Mouse (Mus musculus): ENCODE results near the gene Pde10a. TPM values are rescaled to one million over a fixed set of nuclear protein-coding genes. Genes with fewer than 3 reads are reported as not detected.

The Pde10a gene
- total RNA-seq, 4 experiments from 2014 or later = 42.6 to 73.9 (median 56.7) TPM

- DNase-seq (ENCODE audit: low spot score in 2 of 2) = no peak
Measured at GRCm38 (mm10) chr17:8799914-8800420, 274.8 kb downstream of the Pde10a start.

DNA sequence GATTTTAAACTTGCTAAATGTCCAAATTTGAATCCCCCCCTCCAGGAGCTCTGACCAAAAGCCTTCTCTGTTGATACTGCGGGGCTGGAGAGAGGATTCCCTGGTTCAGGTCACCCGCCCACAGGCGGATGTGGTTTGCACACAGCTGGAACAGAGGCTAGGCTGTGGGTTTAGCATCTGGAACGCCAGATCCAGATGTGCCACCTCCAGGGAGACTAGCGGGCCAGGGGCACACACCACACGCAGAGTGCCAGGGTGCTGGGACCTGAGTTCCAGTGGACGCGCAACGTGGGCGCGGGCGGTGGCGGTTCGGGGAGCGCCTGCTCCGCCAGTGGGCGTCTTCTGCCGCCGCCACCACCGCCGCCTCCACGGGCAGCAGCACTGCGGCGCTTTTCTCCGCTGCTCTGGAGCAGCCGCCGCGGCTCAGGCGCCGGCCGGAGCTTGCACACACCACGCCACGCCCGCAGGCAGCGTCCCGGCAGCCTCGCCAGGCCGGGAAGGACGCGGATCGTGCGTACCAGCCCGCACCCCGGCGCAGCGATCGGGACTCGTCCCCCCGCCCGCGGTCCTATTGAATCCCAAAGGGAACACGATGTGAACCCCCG, 275.4 kb downstream of the Pde10a start:
- DNase-seq (ENCODE audit: low spot score in 2 of 2) = peak in 1 of 2 experiments; percentile 42

GRCm38 (mm10) chr17:8801083-8801854, 276.1 kb downstream of the Pde10a start:
- peak in 1 of 2 experiments; percentile 50 for DNase-seq (ENCODE audit: low spot score in 2 of 2)

GRCm38 (mm10) chr17:8801855-8802104, 276.6 kb downstream of the Pde10a start:
- no peak for DNase-seq (ENCODE audit: low spot score in 2 of 2)

GRCm38 (mm10) chr17:8802161-8802888, 277.2 kb downstream of the Pde10a start:
- no peak for DNase-seq (ENCODE audit: low spot score in 2 of 2)

DNA sequence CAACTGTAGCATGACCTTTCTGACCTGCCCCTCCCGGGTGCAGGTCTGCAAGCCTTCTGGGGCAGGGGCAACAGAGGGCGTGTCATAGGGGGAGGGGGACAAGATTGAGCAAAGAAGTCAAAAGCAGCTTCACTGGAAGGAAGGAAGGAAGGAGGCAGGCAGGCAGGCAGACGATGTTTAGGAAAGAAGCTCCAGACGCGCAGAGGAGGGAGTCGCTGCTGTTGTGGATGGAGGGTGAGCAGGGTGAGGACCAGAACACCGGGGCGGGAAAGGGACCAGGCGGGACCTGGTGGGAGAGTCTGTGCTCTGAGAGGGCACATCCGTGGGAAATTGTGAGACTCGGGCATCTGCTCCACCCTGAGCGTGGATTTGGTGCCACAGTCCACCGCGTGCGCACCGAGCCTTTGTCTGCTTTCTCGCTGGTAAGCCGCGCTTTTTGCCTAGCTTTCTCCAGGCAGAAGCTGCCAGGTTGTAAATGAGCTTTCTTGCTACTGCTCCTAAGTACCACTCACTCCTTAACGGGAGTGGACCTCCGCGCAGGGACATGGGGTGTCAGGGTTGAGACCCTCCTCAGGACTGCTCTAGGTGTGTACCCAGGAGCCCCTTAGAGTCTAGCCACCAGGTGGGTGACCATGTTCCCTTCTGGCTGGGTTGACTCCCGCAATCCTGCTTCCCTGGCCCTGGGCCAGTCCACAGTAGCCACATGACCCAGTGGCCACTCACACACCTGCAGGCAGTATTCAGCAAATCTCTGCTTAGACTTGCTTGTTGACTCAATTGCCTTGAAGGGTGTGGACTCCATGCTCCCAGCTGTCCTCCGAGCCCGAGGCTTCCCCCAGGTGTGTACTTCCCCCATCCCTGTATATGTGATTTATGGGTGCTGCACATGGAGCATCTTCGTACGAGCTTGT, 278.0 kb downstream of the Pde10a start:
- DNase-seq (ENCODE audit: low spot score in 2 of 2) = no peak

DNA sequence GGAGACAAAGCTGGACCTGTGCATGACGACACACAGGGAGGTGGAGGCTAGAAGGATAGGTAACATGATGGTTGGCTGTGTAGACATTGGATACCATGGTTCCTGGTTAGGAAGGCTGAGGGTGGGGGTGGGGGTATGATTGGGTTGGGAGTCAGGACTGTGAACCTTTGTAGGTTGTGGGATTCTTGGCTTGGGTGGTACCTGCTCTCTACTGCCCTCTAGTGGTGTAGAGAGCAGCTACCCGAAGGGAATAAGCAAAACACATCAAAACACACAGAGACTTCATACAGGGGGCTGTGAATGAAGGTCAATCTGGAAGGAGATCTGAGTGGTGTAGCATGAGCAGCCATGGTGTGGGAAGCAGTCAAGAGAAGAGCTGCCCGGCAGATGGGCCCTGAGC, 282.2 kb downstream of the Pde10a start:
- DNase-seq (ENCODE audit: low spot score in 2 of 2) = no peak

DNA sequence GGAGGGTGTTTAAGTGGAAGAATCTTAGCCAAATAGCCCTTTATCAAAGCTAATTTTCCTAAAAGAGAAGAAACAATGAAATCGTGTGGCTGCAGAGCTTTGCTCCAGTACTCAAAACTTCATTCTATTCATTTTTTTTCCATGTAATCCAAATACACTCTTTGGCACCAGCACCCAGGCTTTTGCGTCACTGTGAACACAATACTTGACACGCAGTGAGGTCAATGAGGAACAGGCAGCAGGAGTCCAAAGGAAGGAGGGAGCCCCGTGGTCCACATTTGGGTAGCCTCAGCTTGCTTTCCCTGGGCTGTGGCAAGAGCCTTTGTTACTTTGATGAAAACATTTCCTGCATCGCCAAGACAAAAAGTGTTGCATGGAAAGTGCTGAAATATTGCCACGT, 284.6 kb downstream of the Pde10a start:
- no peak for DNase-seq (ENCODE audit: low spot score in 2 of 2)

GRCm38 (mm10) chr17:8810201-8810600, 285.0 kb downstream of the Pde10a start:
- no peak for DNase-seq (ENCODE audit: low spot score in 2 of 2)

DNA sequence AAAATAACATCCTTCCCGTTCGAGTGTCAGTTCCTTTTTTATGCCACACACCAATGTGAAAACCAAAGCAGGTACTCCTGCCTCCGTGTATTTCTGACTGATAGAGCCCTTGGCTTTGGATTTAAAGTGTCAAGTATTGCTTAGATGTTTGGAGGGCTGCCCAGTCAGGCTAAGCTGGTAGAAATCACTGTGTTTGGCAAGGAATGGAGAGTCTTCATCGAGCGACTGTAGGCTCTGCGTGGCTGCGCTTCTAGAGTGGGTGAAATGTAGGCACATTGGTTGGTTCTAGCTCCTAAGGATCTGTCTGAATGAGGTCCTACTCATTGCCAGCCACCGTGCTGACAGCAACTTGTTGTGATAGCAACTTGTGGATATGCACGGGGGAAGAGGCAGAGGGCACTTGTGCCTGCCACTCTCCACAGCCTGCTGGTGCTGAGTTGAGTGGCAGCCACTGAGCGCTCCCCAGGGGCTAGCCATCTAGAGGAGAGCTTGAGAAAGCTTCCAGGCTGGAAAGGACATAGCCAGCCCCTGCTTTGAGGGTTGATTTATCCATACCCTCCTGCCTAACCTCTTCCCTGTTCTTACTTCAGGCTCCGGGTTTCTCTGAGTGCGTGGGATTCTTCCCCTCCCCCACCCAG, 287.2 kb downstream of the Pde10a start:
- DNase-seq (ENCODE audit: low spot score in 2 of 2) = no peak

DNA sequence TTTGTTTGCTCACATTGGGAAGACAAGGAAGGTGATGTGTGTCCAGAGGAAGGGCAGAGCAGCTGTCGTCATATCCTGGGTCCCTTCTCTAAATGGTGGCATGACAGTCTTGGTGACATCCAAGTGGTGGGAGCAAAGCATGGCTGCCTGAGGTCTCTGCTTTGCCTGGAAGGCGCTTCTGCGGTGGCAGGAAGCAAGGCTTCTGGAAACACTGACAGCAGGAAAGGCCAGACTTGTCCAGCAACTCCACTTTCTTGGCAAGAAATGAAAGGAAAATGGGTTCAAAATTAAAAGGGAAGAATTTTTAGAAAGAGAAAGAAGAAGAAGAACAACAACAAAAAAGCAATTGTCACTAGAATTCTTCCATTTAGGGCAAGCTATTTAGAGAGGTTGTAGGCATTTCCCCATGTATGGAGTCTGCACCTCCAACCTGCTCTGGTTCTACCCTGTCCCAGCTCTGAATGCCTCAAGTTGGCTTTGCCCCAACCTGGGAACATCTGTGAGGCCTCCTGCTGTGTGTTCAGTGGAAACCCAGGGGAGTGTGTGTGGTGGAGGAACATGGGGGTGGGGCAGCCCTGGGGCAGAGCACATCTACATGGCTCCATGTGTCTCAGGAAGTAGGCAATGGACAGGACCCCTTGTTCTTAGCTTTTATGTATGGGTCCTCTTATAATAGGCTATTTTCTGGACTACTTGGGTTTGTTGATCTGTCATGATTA, 288.8 kb downstream of the Pde10a start:
- no peak for DNase-seq (ENCODE audit: low spot score in 2 of 2)

GRCm38 (mm10) chr17:8815376-8815775, 290.2 kb downstream of the Pde10a start:
- no peak for DNase-seq (ENCODE audit: low spot score in 2 of 2)

- no peak for DNase-seq (ENCODE audit: low spot score in 2 of 2)
Measured at GRCm38 (mm10) chr17:8815864-8816263, 290.7 kb downstream of the Pde10a start.

GRCm38 (mm10) chr17:8818675-8819074, 293.5 kb downstream of the Pde10a start:
- no peak for DNase-seq (ENCODE audit: low spot score in 2 of 2)

DNA sequence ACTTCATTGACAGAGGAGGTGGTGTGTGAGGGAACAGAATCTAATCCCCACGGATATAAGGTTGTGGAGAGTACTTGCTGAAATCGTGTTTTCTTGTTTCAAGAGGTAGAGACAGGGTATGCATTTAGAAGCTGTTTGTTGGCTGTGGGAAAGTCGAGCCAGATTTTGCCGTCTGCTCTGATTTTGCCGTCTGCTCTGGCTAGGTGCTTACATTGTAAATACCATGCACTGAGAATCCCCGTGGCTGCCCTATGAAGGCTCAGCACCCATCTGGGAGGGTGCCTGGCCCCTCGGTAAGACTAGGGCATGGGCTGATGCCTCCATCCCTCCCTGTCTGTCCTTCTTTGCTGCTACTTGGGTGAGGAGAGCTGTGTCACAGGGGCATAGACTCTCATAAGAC, 298.4 kb downstream of the Pde10a start:
- peak in 1 of 2 experiments; percentile 49 for DNase-seq (ENCODE audit: low spot score in 2 of 2)

DNA sequence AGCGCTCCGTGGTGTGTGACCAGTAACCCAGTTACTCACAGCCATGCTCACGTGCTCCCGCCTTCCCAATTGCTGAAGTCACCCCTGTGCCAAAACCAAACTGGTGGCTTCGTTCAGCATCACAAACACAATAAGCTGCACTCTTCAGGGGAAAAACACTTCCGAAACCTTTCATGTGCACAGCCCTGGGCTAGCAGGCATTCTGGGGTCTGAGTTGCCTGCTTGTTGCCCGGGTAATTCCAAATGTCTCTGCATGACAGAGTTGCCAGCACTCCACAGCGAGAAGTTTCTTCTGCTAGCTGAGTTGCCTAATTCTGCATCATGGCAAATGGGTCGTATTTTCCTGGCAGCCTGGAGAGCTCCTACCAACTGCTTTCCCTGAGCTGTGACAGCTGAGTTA, 302.0 kb downstream of the Pde10a start:
- DNase-seq (ENCODE audit: low spot score in 2 of 2) = no peak

- DNase-seq (ENCODE audit: low spot score in 2 of 2) = no peak
Measured at GRCm38 (mm10) chr17:8831001-8831400, 305.8 kb downstream of the Pde10a start.

- no peak for DNase-seq (ENCODE audit: low spot score in 2 of 2)
Measured at GRCm38 (mm10) chr17:8836292-8836691, 311.1 kb downstream of the Pde10a start.

DNA sequence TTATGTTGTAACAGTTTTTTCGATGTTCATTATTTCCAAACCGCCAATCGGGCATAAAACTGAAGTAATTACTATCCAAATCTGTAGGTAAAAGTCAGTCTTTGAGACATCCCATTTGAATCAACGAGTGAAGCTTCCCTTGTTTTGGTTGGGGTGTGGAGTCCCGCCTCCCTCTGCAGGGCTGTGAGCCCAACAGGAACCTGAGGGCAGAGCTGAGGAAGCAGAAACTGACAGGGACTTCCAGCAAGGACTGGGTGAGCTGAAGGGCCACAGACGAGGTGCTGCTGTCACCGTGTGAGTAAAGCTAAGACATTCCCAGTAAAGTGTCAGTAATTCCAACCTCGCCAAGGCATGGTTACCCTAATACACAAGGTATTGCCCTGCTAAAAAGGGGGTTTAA, 313.1 kb downstream of the Pde10a start:
- no peak for DNase-seq (ENCODE audit: low spot score in 2 of 2)

Data from layer of hippocampus, adult 8-10 months (tissue).